Mouse (Mus musculus) cerebellum, adult 9-10 months (tissue): ENCODE data around the gene Gm21764.
"Not testable (repeated sequence)": the region's sequence is repeated elsewhere in the genome, so short reads cannot be mapped to it uniquely, and the experiment has no call there.

Source experiments
- DNase-seq: peaks from one replicate; pipeline ENCODE4 v3.0.0; 2022

Gm21764 gene

GRCm38 (mm10) chrY:18061712-18062111, at the start of gene Gm21764:
TSS of gene Gm21764 (minus strand) at chrY:18061812.
- DNase-seq: not testable (repeated sequence)

- DNase-seq: not testable (repeated sequence)
Observed at GRCm38 (mm10) chrY:18088816-18089215, 27.2 kb upstream of the Gm21764 start, which contains the start of gene Ssty1. TSS of gene Ssty1 (plus strand) at chrY:18089116.
